Mouse (Mus musculus): ENCODE data around the gene Arhgef6. TPM values are rescaled to one million over a fixed set of nuclear protein-coding genes. Genes with fewer than 3 reads are reported as not detected.

Arhgef6 gene
- total RNA-seq, 2 experiments from 2014 or later: 46.0 to 71.8 TPM

GRCm38 (mm10) chrX:57335313-57335712 lies 3.2 kb downstream of the Arhgef6 start:
- TF ChIP-seq CTCF (IDR thresholded peaks at IDR 0.05): no peak
- Histone ChIP-seq H3K4me3 (no peak overlapping the region), H3K27ac (no peak overlapping the region)
- intact Hi-C loops (cut with DNase I): loop anchor here (5.0 kb wide), 1 partner anchor 57 kb away; the partner anchor contains the start of gene Rbmx
- DNase-seq: no peak

GRCm38 (mm10) chrX:57327668-57328338 lies 10.7 kb downstream of the Arhgef6 start:
- H3K27ac ChIP-seq: no peak overlapping the region
- H3K4me3 ChIP-seq: no peak overlapping the region
- no peak for TF ChIP-seq CTCF (IDR thresholded peaks at IDR 0.05)
- intact Hi-C loops (cut with DNase I): loop anchor here (5.0 kb wide), 1 partner anchor 41 kb away; no protein-coding TSS in a partner anchor
- no peak for DNase-seq

GRCm38 (mm10) chrX:57326487-57327221 lies 11.9 kb downstream of the Arhgef6 start:
- peak overlapping the region; percentile 79 for H3K4me3 ChIP-seq
- intact Hi-C loops (cut with DNase I): loop anchor here (5.0 kb wide), 1 partner anchor 39 kb away; no protein-coding TSS in a partner anchor
- TF ChIP-seq CTCF (IDR thresholded peaks at IDR 0.05): no peak
- DNase-seq: peak; percentile 69
- peak overlapping the region; percentile 88 for H3K27ac ChIP-seq

- intact Hi-C loops (cut with DNase I): loop anchor here (5.0 kb wide), 1 partner anchor 39 kb away; no protein-coding TSS in a partner anchor
- peak; percentile 77 for DNase-seq
- Histone ChIP-seq H3K4me3 (peak overlapping the region; percentile 79), H3K27ac (peak overlapping the region; percentile 88)
- TF ChIP-seq CTCF (IDR thresholded peaks at IDR 0.05): no peak; the same call in 1 of the 2 replicates
Observed at GRCm38 (mm10) chrX:57325861-57326461, 12.6 kb downstream of the Arhgef6 start.

GRCm38 (mm10) chrX:57324891-57325290 lies 13.6 kb downstream of the Arhgef6 start:
- TF ChIP-seq CTCF (IDR thresholded peaks at IDR 0.05): no peak; the same call in 1 of the 2 replicates
- intact Hi-C loops (cut with DNase I): loop anchor here (5.0 kb wide), 1 partner anchor 38 kb away; no protein-coding TSS in a partner anchor
- Histone ChIP-seq H3K4me3 (peak overlapping the region; percentile 79), H3K27ac (peak overlapping the region; percentile 88)
- DNase-seq: peak; percentile 45

- Histone ChIP-seq H3K4me3 (no peak overlapping the region), H3K27ac (peak overlapping the region; percentile 76; the same call in 1 of the 2 replicates)
- DNase-seq: no peak
- intact Hi-C loops (cut with DNase I): no loop called here
- no peak for TF ChIP-seq CTCF (IDR thresholded peaks at IDR 0.05)
Observed at GRCm38 (mm10) chrX:57312066-57312465, 26.5 kb downstream of the Arhgef6 start.

GRCm38 (mm10) chrX:57309993-57310392 lies 28.5 kb downstream of the Arhgef6 start:
- intact Hi-C loops (cut with DNase I): no loop called here
- DNase-seq: no peak
- Histone ChIP-seq H3K4me3 (no peak overlapping the region), H3K27ac (peak overlapping the region; percentile 76)
- TF ChIP-seq CTCF (IDR thresholded peaks at IDR 0.05): no peak

- no peak for TF ChIP-seq CTCF (IDR thresholded peaks at IDR 0.05)
- Histone ChIP-seq H3K4me3 (no peak overlapping the region), H3K27ac (peak overlapping the region; percentile 68)
- intact Hi-C loops (cut with DNase I): no loop called here
- no peak for DNase-seq
Observed at GRCm38 (mm10) chrX:57306747-57307146, 31.8 kb downstream of the Arhgef6 start.

GRCm38 (mm10) chrX:57304784-57305287 lies 33.7 kb downstream of the Arhgef6 start:
- peak; percentile 21 for DNase-seq
- intact Hi-C loops (cut with DNase I): no loop called here
- no peak for TF ChIP-seq CTCF (IDR thresholded peaks at IDR 0.05)
- Histone ChIP-seq H3K27ac (peak overlapping the region; percentile 68), H3K4me3 (no peak overlapping the region)

GRCm38 (mm10) chrX:57303188-57303878 lies 35.2 kb downstream of the Arhgef6 start:
- intact Hi-C loops (cut with DNase I): no loop called here
- H3K4me3 ChIP-seq: no peak overlapping the region
- TF ChIP-seq CTCF (IDR thresholded peaks at IDR 0.05): no peak
- DNase-seq: no peak
- peak overlapping the region; percentile 68; the same call in 1 of the 2 replicates for H3K27ac ChIP-seq

- Histone ChIP-seq H3K4me3 (no peak overlapping the region), H3K27ac (no peak overlapping the region)
- no peak for TF ChIP-seq CTCF (IDR thresholded peaks at IDR 0.05)
- DNase-seq: no peak
- intact Hi-C loops (cut with DNase I): no loop called here
Observed at GRCm38 (mm10) chrX:57298946-57299345, 39.6 kb downstream of the Arhgef6 start.

- H3K4me3 ChIP-seq: no peak overlapping the region
- TF ChIP-seq CTCF (IDR thresholded peaks at IDR 0.05): no peak
- peak overlapping the region; percentile 79 for H3K27ac ChIP-seq
- intact Hi-C loops (cut with DNase I): loop anchor here (5.0 kb wide), 1 partner anchor 39 kb away; no protein-coding TSS in a partner anchor
- DNase-seq: no peak
Observed at GRCm38 (mm10) chrX:57288458-57288857, 50.1 kb downstream of the Arhgef6 start.

Measured in gastrocnemius, adult 2 months (tissue).